Mouse (Mus musculus) bone marrow, adult 2 months (tissue): Measurements from ENCODE around the gene Ssc4d.

Source experiments
- CTCF ChIP-seq: fragments of 200-500 bp; IDR thresholded peaks from 2 replicates; pipeline ENCODE4 v1.5.1; 2011; ENCODE audit warnings: low read length, control low read depth; ENCODE audit not compliant: control insufficient read depth, insufficient read depth
- POLR2A ChIP-seq: fragments of 200-500 bp; IDR thresholded peaks from 2 replicates; pipeline ENCODE4 v1.6.1; 2011; ENCODE audit warnings: low read depth, mild to moderate bottlenecking, control low read depth, low read length, borderline replicate concordance; ENCODE audit not compliant: control insufficient read depth

GRCm38 (mm10) chr5:135979381-135979780 is 5.0 kb upstream of the Ssc4d start:
- TF ChIP-seq CTCF (no peak), POLR2A (no peak)
